Mouse (Mus musculus) kidney, adult 11 months (tissue): Measurements from ENCODE around the gene Ficd.
"Not testable (repeated sequence)": the region's sequence is repeated elsewhere in the genome, so short reads cannot be mapped to it uniquely, and the experiment has no call there.

Source experiments
- DNase-seq: peaks from one replicate; pipeline ENCODE4 v3.0.0; 2022

The Ficd gene

DNA sequence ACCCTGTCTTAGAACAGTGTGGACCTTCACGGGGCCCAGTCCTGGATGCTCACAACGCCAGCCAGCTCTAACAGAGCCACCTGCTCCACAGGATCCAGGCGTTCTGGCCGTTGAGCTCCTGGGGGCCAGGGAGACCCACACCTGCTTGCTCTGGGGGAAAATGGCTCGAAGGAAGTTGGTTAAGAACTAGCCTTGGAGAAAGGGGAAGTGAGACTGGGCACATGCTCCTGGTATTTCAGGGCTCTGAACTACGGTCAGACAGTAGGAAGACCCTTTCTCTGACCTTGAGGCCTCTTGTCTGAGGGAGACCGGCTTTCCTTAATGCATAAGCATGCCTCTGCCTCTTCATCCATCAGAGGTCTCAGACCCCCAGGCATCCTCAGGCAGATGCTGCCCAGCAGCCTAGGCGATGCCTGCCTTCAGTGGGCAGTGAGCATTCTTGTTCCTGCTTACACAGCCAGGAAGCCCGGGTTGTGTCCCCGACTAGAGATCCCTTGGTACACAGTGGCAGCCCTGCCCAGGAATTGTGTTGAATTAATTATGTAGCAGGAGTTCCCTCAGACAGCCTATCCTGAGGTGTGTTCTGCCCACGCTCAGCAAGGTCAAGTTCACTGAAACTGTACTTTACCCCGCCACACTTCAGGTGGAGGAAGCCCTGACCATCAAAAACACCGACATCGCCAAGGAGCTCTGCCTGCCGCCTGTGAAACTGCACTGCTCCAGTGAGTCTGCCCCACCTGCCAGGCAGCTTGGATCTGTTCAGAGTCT is 40.7 kb downstream of the Ficd start:
- DNase-seq: peak; percentile 75

DNA sequence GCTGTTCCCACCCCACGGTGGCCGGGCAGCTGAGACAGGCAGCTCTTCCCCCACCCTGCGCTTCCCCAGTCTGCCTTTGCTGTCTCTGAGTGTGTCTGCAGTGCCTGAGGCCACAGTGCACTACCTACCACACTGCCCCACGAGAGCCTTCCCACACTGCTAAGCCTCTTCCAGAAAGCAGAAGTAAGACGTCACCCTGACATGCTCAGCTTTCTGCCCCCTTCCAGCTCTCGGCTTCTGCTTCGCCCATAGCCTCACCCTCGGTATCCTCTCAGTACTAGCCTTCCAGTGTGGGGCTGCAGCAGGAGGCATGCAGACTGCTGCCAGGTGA is 41.3 kb downstream of the Ficd start:
- no peak for DNase-seq

DNA sequence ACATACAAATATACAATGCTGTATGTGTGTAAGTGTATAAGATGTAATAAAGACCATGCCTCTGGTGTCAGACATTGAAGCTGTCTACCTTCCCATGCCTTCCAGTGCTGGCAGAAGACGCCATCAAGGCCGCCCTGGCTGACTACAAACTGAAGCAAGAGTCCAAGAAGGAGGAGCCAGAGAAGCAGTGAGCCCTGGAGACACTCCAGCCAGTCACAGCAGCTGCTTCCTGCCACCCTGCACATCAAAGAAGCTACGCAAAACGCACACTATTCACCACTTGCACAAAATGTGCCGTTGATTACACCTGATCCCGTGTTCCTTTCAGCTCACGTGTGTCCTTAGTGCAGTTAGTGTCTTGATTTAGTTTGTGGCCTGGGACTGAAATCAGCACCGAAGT is 42.1 kb downstream of the Ficd start:
- DNase-seq: peak; percentile 45

DNA sequence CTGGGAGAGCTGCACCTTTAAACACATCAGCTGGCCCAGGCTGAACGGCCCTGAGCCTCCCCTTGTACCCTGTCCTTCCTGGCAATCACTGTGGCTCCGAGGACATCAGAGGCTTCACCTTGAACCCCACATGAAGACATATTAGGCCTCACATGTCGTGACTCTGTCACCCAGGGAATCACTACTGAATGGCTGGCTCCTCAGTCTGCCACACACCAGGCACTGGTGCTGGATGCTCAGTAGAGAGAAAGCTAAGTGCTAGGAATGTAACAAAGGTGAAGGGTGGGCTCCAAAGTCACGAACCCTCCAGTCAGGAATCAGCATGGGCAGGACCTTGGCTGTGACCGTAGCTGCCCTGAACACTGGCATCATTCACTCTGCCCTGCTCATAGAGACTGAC is 44.0 kb downstream of the Ficd start:
- DNase-seq: no peak

DNA sequence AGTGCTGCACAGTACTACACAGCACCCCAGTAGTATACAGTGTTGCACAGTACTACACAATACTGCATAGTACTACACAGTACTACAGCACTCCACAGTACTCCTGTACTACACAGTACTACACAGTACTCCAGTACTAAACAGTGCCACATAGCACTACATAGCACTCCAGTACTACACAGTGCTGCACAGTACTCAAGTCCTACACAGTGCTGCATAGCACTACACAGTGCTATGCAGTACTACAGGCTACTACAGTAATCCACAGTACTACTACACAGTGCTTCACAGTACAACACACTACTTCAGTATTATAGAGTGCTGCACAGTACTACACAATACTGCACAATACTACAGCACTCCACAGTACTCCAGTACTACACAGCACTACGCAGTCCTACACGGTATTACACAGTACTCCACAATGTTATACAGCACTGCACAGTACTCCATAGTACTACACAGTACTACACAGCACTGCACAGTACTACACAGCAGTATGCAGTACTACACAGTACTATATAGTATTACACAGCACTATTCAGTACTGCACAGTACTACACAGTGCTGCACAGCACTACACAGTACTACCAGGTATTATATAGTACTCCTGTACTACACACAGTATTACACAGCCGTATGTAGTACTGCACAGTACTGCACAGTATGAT is 44.6 kb downstream of the Ficd start:
- DNase-seq: no peak

DNA sequence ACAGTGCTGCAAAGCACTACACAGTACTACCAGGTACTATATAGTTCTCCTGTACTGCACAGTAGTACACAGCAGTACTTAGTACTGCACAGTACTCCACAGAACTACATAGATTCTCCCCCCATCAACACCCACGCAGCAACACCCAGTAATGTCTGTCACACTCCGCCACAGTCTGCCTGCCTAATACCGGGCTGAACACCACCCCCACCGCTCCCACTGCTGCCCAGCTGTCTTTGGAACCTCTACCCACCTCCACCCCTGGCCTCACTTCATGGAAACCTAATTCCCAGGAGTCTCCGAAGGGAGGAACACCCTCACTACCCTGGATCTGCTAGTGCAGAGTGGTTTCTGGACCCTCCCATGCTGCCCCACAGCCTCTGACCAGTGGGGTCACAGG is 45.2 kb downstream of the Ficd start:
- DNase-seq: no peak

DNA sequence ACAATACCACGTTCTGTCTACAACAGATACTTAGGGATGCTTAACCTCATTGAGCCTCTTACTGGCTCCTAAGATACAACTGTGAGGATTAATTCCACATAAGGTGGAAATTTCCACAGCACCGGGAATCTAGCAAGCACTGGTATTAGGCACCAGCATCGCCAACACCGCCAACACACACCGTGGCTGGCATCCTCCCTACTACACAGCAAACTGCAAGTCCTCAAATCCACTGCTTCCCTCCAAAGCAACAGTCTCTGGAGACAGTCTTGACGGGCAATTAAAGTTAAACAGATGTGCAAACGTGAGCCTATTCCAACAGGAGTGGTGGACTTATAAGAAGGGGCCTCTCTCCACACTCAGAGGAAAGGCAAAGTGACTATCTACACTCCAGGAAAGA is 45.7 kb downstream of the Ficd start:
- no peak for DNase-seq

DNA sequence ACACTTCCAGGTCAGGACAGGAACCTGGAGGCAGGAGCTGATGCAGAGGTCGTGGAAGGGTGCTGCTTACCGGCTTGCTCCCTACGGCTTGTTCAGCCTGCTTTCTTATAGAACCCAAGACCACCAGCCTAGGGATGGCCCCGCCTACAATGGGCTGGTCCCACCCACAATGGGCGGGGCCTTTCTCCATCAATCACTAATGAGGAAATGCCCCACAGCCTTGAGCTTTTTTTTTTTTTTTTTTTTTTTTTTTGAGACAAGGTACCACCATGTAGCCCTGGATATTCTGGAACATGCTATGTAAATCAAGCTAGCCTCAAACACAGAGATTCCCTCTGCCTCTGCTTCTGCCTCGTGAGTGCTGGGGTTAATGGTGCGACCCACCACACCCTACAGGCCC is 46.3 kb downstream of the Ficd start:
- no peak for DNase-seq

DNA sequence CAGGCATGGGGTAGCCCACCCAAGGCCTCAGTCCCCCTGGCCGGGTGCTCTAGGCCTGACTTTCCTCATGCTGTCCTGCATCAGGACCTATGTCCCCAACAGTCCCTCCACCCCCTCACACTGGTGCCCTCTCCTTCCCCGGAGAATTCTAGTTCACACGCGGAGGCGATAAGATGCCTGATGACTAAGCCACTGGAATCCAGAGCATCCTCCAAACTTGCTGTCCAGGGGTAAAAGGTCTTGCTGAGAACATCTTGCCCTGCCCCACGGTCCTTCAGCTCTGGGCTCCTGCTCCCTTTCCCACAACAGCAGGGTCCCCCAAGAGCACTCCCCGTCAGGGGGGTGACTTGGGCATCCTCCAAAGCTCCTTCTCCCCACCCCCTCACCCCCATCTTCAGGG is 47.0 kb downstream of the Ficd start:
- DNase-seq: peak; percentile 43

DNA sequence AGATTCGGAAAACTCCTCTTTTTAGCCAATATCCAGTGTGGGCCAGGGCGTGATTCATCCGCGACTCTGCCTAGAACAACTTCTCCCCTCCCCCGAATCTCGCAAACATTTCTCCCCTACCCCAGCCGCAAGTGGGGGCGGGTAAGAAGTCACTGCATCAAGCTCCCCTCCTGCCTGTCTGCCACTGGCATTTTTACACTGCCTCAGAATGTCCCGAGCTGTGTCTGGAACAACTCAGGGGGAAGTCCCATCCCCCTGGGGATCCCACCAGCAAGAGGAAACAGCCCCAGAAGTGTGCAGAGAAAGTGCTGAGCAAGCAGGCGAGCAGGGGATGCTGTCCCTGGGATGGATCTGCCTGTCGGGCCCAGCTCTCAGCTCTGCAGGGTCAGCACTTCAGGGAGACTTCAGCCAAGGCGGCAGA is 48.0 kb downstream of the Ficd start:
- peak; percentile 39 for DNase-seq

DNA sequence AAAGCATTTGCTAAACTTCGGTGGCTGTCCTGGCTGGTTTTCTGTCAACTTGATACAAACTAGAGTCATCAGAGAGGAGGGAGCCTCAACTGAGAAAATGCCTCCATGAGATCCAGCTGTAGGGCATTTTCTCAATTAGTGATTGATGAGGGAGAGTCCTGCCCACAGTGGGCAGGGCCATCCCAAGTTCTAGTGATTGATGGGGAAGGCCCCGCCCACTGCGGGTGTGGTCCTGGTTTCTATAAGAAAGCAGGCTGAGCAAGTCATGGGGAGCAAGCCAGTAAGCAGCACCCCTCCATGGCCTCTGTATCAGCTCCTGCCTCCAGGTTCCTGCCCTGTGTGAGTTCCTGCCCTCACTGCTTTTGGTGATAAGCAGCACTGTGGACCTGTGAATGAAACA is 48.5 kb downstream of the Ficd start:
- not testable (repeated sequence) for DNase-seq

DNA sequence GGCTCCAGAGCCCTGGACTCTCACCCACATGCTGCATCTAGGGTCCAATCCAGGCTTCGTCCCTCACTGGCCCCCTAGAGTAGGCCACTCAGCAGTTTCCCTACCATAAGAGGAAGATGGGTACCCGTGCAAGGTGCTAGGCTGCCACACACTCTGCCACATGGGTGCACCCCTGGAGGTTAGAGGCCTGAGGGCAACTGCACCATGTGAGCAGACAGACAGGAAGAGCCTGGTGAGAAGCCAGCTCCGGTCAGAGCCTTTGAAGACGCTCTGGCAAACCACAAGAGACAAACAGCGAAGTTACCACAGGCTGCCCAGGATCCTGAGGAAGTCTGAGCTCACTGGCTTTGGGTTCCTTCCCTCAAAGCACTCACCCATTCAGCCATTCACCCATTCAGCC is 51.4 kb downstream of the Ficd start:
- DNase-seq: no peak

DNA sequence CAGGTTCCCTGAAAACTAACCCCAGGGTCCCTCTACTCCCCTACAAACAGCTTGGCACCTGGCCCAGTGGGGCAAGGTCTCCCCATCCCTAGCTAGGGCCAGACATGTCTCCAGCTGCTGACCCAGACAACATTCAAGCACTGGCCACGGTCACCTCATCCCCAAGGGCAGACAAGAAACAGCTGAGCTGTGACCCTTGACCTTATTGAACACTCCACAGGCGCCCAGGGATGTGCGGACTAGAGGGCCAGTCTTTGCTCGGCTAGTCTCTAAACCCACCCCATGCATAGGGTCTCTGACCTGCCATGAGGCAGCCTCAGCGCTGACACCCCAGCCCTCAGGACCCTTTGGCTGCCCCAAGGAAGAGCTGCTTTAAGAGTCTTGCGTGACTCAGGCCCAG is 53.0 kb downstream of the Ficd start:
- no peak for DNase-seq

DNA sequence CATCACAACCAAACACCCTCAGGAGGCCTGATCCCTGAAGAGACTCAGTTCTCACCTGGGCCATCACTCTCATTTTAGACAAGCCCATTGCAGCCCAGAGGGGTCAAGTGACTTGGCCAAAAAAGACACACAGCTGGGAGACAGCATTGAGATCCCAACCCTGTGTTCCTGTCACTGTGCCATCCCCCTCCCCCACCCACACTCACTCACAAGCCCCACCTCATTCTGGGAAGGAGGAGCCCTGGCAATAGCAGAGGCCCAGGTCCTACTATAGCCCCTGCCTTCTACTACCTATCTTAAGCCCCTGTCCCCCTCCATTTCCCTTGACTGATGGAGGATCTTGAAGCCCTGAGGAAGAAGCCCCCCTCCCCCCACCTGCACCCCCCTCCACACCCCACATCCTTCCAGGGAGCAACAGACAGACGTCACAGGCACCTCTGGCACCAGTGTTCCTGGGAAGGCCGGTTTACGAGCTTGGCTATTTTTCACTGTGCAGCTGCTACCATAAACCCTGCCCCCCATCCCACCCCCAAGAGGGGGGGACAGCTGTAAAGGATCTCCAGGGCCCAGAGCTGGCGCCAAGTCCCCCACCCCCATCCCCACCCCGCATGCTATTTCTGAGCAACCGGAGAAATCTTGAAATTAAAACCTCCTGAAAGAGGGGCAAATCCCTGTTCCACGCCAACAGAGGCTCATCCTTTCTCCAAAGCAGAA is 53.6 kb downstream of the Ficd start:
- peak; percentile 47 for DNase-seq
